Comparison of ENCODE assay signal across 27 mouse cellular contexts in the genomic region with DNA sequence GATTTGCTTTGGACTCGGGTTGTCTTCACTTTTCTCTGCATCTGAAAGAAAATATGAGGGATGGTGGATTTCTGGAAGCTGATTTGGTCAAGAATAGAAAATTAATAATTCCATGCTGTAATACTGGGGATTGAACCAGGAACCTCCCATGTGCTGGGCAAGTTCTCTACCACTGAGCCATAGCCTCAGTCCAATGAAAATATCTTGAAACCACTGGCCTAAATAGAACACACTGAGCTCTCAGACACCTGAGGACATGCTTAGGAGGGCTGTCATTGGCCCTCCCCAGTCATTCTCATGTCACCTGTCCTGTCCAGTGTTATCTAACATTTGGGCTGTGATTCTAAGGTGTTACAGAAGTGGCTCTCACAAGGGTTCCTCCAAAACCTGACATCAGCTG. TPM values are rescaled to one million over a fixed set of nuclear protein-coding genes. Genes with fewer than 3 reads are reported as not detected.
DNase-seq lines count a peak whose midpoint lies in the region; ATAC-seq and TF ChIP-seq lines count a peak whose summit lies in the region.
"Had no signal": no experiment of that assay in that cellular context is flagged by ENCODE, and none has a peak within 500 bp of the region (broad histone marks: within the 10 kb centered on the region; RNA-seq: fewer than 3 reads in every experiment).

No protein-coding gene starts in this region.

- H3K9me3 ChIP-seq in stomach, postnatal 0 days (ENCODE audit: control insufficient read depth, low read length), result no peaks in the 10 kb centered on the region
- H3K9me3 ChIP-seq: forebrain, embryonic 10.5 days; forebrain, embryonic 13.5 days; heart, embryonic 10.5 days; heart, embryonic 13.5 days had no signal

- no peak for TF ChIP-seq CTCF in stomach, postnatal 0 days (IDR thresholded peaks at IDR 0.05; ENCODE audit: low read depth)

- TF ChIP-seq EP300 in stomach, postnatal 0 days (optimal IDR thresholded peaks at IDR 0.05), result no peak

- H3K36me3 ChIP-seq in stomach, postnatal 0 days (ENCODE audit: control insufficient read depth, insufficient read depth, low read length), result no peaks in the 10 kb centered on the region
- H3K36me3 ChIP-seq: forebrain, embryonic 10.5 days; heart, embryonic 10.5 days; heart, embryonic 13.5 days had no signal

- no peak overlapping the region for H3K4me2 ChIP-seq in stomach, postnatal 0 days (replicated peaks; ENCODE audit: low read depth)
- H3K4me2 ChIP-seq: forebrain, embryonic 13.5 days; heart, embryonic 13.5 days; hindbrain, embryonic 14.5 days had no signal

- H3K9ac ChIP-seq in stomach, postnatal 0 days (ENCODE audit: low read length), result no peak overlapping the region
- H3K9ac ChIP-seq: forebrain, embryonic 13.5 days; heart, embryonic 13.5 days; hindbrain, embryonic 14.5 days had no signal

- peak; percentile 23 to 45 for DNase-seq in left cerebral cortex, adult 18-20 months (ENCODE audit: low spot score in 2 of 2)
- no peak for DNase-seq in left cerebral cortex, adult 11 months (ENCODE audit: low spot score)
- peak; percentile 66 to 73 for DNase-seq in right cerebral cortex, adult 2 months (ENCODE audit: low spot score in 2 of 2)
- no peak for DNase-seq in right cerebral cortex, postnatal 25 days
- DNase-seq in brain, adult 2 months (ENCODE audit: low read depth, low spot score), result peak; percentile 74
- DNase-seq in stomach, postnatal 0 days (ENCODE audit: low spot score), result no peak
- DNase-seq: adrenal gland, postnatal 10 days; adrenal gland, postnatal 36 days; cerebellum, adult 11 months; cerebellum, adult 2 months; cerebellum, postnatal 10 days; gastrocnemius, postnatal 36 days; heart, adult 2 months; heart, postnatal 14 days; heart, postnatal 4 days had no signal

- H3K4me1 ChIP-seq in stomach, postnatal 0 days (replicated peaks; ENCODE audit: control insufficient read depth, insufficient read depth), result no peaks in the 10 kb centered on the region

- H3K27me3 ChIP-seq in stomach, postnatal 0 days (ENCODE audit: control insufficient read depth, insufficient read depth, low read length), result no peaks in the 10 kb centered on the region
- H3K27me3 ChIP-seq: Patski had no signal

- no peak overlapping the region for H3K4me3 ChIP-seq in stomach, postnatal 0 days (ENCODE audit: low read depth, low read length)
- H3K4me3 ChIP-seq: forebrain, embryonic 10.5 days; forebrain, embryonic 13.5 days; heart, adult 2 months; heart, embryonic 10.5 days; heart, embryonic 13.5 days had no signal

- ATAC-seq in stomach, postnatal 0 days (ENCODE audit: low FRiP score, low TSS enrichment), result no peak
- ATAC-seq: CD4-positive, CD25-positive, alpha-beta regulatory T cell, adult 4 months; forebrain, embryonic 13.5 days; forebrain, embryonic 16.5 days; hindbrain, postnatal 0 days; inflammation-experienced regulatory T-cells, adult 6 months; Patski had no signal

- H3K27ac ChIP-seq in stomach, postnatal 0 days (replicated peaks), result no peak overlapping the region
- H3K27ac ChIP-seq: forebrain, embryonic 10.5 days; forebrain, embryonic 13.5 days; heart, adult 2 months; heart, embryonic 10.5 days; heart, embryonic 13.5 days; hindbrain, embryonic 14.5 days; hindbrain, postnatal 0 days had no signal

- 73% methylated on average over 1 of the region's 1 CpGs for WGBS in stomach, postnatal 0 days

RNA-seq across cellular contexts. Expression of a gene that starts 3.8 kb away (rescaled TPM):
- total RNA-seq in left cerebral cortex, adult 18-20 months (2021), result 10 to 100 TPM; 27.0 to 27.2 TPM
- polyA plus RNA-seq in stomach, postnatal 0 days (2015; fragmentation: Nextera tagmentation; extraction: Ambion mirVana), result 17.1 and 17.8 TPM in 2 replicates

RNA-seq across cellular contexts. Expression of a gene that starts 14.8 kb away (rescaled TPM):
- not detected for total RNA-seq in left cerebral cortex, adult 18-20 months (2021)
- not detected in 2 replicates for polyA plus RNA-seq in stomach, postnatal 0 days (2015; fragmentation: Nextera tagmentation; extraction: Ambion mirVana)
- total RNA-seq: adrenal gland, postnatal 10 days; adrenal gland, postnatal 36 days; gastrocnemius, adult 8-10 months; gastrocnemius, postnatal 36 days; granulocyte monocyte progenitor cell, adult 5-6 weeks; heart, adult 2 months; heart, postnatal 14 days; heart, postnatal 4 days had no signal
- polyA plus RNA-seq: CD4-positive, CD25-positive, alpha-beta regulatory T cell, adult 4 months; cerebellum, adult 2 months; heart, adult 2 months; inflammation-experienced regulatory T-cells, adult 6 months had no signal

RNA-seq across cellular contexts. Expression of a gene that starts 28.6 kb away (rescaled TPM):
- 10 to 100 TPM; 42.9 to 57.5 TPM for total RNA-seq in left cerebral cortex, adult 18-20 months (2021)
- polyA plus RNA-seq in stomach, postnatal 0 days (2015; fragmentation: Nextera tagmentation; extraction: Ambion mirVana), result 38.7 and 38.9 TPM in 2 replicates

Comparison
In these comparisons a context has a peak if more than half of its experiments do, and no peak if none do; other contexts are left out.
1. DNase-seq: peak in left cerebral cortex, adult 18-20 months (2 of 2), right cerebral cortex, adult 2 months (2 of 2) and brain, adult 2 months (single experiment); none in left cerebral cortex, adult 11 months (single experiment), right cerebral cortex, postnatal 25 days (single experiment) and stomach, postnatal 0 days (single experiment).